Mouse (Mus musculus) ovary, postnatal 10 days (tissue): ENCODE measurements at regions not wholly inside any gene's neighbourhood (a gene's known extent, or its start where the extent isn't known, plus 50 kb on each side); places are given as distances from the start of the nearest gene placed in this dataset.

Experiments used
- DNase-seq: peaks from one replicate; pipeline ENCODE4 v3.0.0; 2022; ENCODE audit warnings: low spot score

DNA sequence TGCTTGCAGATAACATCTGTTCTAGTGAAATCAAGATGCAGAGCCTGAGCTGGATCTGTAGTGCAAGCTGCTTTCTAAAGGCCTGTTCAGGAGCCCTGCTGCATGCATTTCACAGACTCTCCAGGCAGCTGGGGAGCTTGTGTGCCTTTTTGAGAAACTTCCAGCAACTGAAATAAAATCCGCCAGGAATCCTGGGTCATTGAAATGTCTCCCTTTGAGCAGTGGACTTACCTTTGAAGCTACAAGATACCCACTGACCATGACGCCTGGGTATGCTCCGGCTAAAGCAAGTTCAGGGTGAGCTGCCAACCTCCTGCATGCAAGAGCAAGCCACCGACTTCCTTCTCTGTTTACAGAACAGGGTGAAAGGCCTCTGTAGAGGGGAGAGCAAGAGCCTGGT lies 278.7 kb downstream of the Cenpw start:
- no peak for DNase-seq

DNA sequence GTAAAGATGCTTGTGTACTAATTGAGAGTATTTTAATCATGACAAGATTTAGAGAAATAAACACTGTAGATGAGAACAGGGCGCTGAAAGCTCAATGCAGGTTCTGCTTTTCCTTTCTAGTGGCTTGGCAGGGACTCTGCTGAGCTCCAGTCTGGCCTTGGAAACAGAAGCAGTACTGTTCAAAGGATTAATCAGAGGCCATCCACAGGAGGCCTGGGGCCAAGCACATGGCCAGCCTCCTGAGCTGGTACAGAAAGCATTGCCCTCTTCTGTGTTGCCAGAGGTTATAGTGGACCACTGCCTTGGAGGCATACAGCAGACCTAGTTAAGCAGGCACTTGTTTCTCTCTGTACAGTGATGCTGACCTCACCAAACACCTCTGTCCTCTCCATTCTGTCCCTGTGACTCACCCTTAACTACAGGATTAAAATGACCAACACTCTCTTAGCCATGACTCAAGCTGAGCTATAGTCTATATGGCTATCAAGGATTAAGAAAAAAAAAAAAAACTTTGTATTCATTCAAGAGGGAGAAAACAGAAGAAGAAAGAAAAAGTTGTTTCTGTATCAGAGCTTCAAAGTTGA lies 302.5 kb downstream of the Cenpw start:
- no peak for DNase-seq

DNA sequence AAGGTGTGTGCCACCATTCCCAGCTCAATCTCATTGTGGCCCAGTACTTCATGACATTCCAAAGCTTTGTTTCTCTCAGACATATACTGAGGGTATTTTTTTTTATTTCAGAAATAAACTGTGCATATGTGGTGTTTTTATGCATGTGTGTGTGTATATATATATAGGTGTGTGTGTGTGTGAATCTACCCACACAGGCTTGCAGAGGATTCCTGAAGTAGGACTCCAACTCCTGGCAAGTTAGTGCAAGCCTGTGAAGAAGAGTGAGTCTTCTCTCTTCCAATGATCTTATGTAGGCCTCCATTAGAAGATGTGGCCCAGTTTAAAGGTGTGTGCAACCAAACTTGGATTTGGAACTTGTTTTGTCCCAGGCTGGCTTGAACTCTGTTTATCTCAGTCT lies 328.9 kb upstream of the Rspo3 start:
- DNase-seq: no peak

DNA sequence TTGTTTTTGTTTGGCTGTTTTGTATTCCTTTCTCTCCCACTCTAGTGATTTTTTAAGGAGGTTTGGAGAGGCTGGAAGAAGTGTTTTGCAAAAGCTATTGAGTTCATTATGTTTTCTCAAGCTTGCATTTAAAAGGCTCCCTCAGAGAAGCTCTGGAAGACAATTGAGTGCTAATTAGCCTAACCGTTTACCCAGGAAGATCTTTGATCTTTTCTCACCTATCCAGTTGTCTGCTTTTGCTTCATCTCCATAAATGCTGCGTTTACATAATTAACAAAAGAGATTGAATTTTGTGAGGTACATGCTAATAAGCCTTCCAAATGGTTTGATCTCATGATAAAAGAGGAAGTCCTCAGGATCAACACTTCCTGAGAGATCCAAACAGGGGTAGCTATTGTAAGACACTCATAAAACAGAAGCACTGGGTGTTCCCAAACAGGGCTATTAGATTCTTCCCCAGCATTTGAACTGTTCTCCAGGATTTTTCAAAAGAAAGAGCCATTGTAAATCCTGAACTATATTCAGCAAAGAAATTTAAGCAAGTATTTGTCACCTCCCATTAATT lies 320.2 kb upstream of the Rspo3 start:
- no peak for DNase-seq

DNA sequence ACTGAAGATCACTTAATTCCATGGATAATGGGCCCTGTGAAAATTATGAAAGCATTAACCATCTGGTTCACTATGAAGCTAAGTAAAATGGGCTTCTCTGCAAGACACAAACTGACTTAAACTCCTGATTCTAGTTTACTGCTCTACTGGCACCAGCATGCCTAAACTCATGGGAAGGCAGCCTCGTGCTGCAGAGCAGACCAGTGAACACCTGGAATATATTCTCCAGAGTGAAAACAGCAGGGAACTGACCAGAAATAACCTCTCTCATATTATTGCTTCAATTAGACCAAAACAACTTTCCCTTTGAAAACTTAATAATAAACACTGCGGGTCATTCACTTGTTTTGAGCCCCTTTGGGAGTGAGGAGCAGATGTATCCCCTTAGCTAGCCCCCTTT lies 316.8 kb upstream of the Rspo3 start:
- DNase-seq: no peak

DNA sequence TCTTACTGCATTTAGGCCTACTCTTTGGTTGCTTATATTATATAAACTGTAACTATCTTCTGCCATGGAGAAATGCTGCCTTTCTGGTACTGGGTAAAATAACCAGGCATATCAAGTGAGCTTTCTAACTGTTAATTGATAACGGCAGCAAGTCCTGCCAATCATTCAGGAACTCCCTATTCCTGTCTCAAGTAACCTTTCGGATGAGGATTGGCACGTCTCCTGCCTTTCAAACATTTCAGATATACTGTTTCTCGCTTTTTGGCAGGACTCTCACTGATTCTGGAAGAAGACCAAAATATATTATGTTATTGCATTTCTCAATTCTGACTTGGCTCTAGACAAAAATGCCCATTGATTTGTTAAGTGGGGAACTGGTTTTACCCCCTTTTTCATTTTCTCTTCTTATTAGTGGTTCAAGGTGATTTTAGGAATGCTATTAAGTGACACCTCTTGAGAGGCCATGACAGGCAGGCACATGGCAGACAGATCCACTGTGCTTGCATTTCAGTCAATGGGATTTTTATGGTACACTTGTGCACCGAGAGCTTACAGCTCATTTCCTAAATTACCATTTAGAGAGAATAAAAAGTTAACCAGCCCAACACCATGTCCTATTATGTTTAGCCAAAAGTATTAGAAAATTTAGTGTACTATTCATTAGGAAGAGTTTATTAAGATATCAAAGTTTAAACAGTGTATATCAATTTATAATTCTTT lies 289.4 kb upstream of the Rspo3 start:
- no peak for DNase-seq

DNA sequence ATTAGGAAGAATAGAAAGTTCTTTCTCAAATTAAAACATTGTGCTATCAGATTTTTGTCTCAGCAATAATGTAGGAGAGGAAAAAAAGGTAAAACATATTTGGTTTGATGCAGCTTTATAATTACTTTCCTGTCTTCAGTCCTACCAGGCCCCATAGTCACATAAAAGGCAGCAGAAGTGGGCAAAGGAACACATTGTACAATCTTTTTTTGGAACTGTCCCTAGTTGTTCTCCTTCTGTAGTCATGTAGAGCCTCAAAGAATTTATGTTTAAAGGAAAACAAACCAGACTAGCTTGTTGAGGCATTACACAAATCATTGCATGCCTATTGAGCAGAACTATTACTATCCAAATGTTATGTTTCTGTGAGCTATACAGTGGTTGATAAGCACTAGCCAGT lies 288.7 kb upstream of the Rspo3 start:
- DNase-seq: no peak

DNA sequence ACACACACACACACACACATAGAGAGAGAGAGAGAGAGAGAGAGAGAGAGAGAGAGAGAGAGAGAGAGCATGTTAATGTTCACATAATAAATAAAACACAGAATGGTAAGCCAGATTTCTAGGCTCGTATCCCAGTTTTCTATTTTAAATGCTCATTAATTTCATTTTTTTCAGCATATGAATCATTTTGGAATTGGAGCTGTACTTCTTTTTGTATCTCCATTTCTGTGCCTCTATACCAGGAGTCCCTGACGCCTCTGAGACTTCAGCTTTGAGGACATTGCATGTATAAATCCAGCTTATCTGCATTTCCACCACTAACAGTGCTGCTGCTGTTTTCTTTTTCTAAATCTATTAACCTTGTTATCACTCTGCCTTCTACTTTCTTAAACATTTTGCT lies 287.5 kb upstream of the Rspo3 start:
- no peak for DNase-seq

DNA sequence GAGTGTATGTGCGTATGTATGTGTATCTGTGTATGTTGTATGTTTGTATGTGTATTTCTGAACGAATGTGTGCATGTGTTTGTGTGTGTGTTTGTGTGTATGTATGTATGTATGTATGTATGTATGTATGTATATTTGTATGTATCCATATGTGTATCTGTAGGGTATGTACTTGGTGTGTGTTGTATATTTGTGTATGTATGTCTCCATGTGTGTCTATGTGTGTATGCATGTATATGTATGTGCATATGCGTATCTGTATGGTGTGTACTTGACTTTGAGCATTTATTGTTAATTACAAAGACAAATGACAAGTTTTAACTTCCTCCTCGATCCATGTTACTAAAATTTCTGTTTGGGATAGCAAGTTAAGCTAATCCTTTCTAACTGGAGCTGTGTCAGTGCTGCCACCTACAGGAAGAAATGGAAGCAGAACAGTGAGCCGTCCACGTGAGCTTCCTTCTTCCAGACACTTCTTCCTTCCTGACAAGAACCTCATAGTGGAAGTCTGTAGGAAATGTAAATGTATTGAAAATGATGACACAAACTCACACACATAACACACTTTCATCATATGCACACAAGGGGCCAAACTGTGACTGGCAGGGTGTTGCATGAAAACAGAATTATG lies 268.4 kb upstream of the Rspo3 start:
- DNase-seq: peak; percentile 6

DNA sequence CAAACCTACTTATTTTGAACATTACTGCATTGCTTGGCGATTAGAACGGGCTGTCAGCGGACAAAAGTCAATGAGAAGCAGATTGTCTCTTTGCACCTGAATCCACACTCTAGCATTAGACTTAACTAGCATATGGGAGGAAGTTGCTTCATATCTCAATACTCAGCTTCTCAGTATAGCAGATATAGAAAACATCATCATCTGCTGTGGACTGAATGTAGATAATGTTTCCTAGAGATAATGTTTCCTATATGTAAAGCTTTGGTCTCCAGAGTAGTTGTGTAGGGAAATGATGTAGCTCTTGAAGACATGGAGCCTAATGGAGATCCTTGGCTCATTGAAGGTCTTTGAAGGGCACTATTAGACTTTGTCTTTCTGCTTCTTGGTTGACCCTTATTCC lies 267.0 kb upstream of the Rspo3 start:
- no peak for DNase-seq

DNA sequence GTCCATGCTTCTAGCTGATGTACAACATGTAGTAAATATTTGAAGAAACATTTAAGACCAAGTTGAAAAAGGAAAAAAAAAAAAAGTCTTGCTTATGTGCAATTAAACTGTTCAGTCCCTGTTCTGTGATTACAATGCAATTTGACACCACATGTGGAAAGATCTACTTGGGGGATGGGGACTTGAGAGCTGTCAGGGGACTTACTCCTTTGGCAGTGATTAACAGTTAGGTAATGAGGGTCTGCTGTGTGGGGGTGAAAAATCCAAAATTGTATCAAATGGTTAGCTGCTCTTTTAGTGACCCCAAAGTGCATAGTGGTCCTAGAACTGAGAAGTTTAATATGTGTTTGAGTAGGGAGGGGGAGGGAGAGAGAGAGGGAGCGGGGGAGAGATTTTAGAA lies 259.0 kb upstream of the Rspo3 start:
- no peak for DNase-seq

DNA sequence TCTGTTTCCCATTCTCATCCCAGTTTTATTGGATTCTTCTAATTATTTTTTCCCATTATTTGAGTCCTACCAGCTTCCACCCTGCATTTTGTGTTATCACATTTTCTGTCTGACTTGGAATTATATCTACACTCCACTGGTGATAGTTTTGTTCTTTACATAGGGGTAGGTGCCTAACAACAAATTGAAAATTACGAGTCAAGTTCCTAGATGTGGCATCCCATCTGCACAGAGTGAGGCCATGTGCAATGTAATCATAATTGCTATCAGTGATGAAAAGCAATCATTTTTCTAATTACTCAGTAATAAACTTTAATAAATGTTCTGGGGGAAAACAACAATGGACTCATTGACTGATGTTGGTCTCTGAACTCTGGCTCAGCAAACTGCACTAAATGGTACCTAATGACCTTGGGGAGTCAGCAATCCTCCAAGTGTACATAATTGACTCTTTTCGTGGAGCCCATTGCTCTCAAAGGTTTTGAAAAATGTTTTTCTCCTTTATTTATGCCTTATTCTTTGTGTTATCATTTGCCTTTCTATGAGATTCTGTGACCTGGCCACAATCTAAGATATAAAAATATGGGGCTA lies 250.6 kb upstream of the Rspo3 start:
- DNase-seq: no peak

DNA sequence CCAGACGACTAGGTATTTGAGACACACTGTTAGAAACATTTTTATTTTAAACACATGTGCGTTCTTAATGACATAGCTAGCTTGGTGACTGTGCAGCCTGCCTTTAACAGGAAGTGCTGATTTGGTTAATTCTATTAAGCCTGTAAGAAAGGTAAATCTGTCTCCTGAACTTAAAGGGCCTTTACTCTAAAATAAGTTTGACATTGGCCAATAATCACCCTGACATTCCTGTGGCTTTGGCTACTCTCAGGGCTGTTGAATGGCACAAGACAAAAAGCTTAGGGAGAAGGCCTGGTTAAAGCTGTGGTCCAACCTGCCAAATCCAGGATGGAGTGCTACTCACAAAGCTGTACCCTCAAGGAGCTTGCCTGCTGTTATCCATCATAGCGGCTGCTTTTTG lies 201.0 kb upstream of the Rspo3 start:
- no peak for DNase-seq

DNA sequence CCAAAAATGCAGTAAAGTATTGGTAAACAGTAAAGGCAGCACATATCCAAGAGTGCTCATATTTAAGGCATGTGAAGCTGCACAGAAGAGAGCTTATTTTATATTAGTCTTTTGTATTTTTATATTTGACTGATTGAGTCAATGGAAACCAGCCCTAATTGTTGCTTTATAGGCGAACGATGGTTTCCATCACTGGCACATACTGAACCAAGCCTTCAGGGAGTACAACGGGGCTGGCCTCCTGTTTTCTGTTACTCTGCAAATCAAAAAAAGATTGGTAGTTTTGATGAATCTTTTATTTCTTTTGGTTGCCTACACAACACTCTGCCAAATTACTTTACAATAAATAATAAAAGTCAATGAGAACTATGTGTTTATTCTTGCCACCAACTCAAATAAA lies 189.7 kb upstream of the Rspo3 start:
- no peak for DNase-seq

DNA sequence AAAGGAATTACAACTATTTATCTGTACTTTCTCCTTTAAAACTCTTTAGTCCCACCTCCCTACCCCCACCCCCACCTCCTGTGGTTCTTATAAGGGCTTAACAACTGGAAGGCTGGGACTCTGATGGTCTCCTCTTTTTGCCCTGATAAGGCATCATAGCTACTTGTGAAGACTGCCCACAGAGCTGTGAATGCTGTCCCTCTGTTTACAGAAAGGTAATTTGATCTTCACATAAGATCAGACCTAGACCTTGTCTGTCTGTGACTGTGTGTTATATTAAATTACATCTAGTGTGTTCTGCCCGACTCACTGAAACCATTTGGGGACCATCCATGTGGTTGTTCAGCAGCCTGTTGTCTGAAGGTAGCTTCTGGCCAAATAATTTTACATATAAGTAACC lies 175.3 kb upstream of the Rspo3 start:
- DNase-seq: no peak

DNA sequence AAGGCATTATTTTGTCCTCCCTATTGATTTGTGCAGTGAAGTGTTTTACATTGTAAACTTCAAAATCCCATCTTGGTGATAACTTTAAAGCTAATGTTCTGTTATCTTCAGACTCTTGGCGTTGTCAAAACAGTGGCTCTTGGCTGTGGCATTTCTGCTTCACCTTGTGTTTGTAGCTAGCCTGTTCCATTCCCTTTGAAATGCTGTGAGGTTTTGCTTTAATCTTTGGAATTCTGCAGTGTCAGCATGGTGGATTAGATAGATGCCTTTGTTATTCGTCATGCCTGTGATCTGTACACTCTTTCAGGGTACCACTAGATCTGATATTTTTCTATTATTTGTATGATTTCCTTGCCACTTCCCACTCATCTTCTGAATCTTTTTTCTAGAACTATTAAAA lies 173.0 kb upstream of the Rspo3 start:
- DNase-seq: no peak

DNA sequence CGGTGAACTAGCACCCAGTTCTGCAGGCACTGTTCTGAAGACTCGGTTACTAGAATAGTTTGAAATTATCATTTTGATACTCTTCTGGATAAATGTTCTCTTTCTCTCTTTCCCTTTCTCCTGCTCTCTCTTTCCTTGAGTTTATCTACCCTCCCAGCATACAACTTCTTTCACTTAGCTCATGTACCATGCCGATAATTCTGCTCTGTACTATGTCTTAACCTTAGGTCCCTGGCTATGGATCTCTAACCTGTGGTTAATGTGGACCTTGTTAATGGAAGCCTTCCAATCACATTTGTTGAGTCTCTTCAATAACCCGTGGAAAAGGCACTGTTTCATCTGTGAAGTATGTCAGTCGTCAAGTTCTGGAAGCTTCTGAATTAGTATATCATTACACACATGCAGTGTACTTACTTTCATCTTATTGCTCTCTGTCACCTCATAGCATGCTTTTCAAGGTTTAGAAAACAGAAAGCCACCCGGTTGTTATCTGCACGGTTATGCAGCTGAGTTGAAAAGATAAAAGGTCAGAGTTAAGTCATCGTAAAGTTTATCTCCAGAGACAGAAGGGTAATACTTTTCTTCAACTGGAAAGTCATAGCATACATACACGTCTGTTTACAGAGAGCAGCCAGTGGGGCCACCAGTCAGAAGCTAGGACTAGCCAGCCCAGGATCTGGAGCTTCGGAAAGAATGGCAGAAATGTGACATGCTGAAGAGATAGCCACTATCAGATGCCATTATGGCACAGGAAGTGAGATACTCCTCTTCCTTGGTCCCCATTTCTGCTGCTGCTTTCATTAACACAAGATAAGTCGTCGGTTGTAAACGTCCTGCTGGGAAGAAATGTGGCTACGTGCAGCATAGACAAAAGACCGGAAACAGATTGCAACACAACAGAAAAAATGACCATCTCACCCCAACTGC lies 157.6 kb upstream of the Rspo3 start:
- no peak for DNase-seq

DNA sequence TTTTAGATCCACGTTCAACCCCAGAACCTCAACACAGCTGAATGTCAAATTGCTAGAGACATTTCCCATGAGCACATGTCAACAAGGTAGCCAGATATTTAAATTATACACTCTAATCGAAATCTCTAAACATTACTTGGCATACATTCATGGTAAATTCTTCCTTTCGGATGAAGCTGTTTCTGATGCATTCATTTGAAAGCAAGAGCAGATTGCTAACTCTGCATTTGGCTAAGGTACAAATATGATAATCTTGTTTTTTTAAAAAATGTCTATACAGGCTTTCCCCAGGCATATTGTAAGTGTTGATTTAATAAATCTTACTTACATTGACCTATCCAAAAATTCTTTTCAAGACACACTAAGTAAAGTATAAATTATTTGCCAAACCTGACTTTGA lies 153.9 kb upstream of the Rspo3 start:
- DNase-seq: no peak

DNA sequence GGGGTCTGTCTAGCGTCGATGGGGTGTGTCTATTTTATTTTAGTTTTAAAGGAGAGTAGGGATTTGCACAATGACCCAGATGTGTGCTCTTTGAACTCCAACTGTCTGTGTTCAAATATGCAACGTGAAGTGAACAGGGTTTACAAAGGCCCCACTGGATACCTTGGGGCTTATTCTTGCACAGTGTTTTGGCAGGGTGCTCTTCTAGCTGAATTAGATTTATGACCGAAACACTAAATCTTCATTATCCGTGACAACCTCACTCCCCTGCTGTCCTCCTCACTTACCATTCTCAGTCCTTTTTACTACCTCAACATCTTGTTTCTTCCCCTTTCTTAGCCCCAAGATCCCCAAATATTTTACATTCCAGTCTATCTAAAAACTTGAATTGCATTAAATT lies 151.3 kb upstream of the Rspo3 start:
- no peak for DNase-seq

DNA sequence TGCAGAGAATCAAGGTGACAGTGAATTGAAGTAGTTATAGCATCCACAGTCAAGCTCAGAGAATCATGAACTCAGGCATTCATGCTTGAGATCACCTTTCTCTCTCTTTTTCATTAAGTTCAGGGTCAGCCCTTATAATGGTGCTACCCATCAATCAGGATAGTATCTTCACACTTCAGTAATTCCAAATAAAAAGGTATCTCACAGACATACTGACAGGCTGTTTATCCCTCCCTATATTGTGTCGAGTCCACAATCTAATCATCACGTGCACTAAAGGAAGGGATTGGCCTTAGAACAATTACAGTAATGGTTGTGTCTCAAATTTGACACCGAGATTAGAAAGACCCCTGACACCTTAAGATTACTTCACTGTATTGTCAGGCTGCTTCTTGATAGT lies 138.7 kb upstream of the Rspo3 start:
- no peak for DNase-seq

DNA sequence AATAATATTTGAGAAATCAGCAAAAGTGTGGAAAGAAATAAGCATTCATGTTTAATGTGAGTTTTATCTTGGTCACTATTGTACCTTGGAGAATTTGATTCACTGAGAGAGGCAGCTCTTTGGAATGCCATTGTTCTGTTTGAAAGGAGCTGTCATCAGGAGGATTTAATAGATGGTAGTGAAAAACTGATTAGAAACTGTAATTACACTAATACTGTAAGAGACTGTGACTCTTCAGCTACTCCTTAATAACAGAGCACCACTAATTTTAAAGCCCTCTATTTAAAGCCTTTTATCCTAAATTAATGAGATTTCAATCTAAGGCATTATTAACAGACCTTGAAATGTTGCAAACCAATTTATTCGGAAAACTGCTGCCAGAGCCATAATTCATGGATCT lies 126.1 kb upstream of the Rspo3 start:
- no peak for DNase-seq

DNA sequence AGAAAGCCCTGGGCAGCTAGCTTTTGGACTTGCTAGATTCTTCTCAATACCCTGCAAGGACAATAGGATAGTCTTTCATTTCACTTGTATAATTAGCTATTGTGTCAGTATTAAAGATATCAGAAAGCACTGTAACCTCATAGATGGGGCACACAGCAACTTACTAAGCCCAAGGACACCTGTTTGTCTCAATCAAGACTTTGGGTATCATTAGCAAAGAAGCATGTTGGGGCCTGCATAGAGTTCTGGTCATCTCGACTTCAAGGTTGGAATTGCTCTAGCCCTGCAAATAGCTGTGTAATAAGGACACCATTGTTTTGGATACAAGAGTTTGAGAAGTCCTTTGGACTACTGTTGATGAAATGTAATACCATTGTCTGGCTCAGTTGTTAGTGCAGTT lies 104.6 kb upstream of the Rspo3 start:
- DNase-seq: no peak
